Mouse (Mus musculus) adrenal gland, postnatal 36 days (tissue): ENCODE results near the gene Sh3rf3. TPM values are rescaled to one million over a fixed set of nuclear protein-coding genes. Genes with fewer than 3 reads are reported as not detected.

Experiments
- DNase-seq, 2 experiments: peaks; one replicate each; pipeline ENCODE4 v3.0.0; 2021; ENCODE audit warnings: mixed read lengths in 1 of 2
- total RNA-seq, 2 experiments: library from RNA; stranded (reverse); gene quantifications; 2 replicates each; pipeline ENCODE4 v1.2.3; 2021

Sh3rf3 gene
- total RNA-seq, 2 experiments from 2014 or later, result 0.86 to 0.95 TPM

DNA sequence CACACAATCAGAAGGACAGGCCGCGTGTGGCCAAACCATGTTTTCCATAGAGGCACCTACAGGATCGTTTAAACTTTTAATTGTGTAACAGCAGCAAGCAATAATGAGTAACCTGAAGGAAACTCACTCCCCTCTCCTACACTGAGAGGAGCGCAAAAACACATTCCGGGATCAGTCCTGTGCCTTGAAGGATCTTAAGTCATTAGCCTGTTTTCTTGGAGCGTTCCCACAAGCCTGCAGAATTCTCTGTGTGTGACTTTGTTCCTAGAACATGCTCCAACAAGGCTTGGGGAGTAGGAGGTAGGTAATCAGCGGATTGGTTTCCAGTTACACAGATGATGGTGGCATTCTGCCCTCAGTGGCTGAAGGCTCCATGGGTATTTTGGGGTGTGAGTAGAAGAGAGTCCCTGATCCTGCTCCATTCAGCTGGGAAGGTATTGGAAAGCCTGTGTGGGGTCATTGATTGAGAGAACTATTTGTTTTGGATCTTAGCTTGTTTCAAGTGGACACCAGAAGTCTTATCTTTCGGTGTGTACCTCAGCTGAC lies 108.6 kb downstream of the Sh3rf3 start:
- no peak for DNase-seq

DNA sequence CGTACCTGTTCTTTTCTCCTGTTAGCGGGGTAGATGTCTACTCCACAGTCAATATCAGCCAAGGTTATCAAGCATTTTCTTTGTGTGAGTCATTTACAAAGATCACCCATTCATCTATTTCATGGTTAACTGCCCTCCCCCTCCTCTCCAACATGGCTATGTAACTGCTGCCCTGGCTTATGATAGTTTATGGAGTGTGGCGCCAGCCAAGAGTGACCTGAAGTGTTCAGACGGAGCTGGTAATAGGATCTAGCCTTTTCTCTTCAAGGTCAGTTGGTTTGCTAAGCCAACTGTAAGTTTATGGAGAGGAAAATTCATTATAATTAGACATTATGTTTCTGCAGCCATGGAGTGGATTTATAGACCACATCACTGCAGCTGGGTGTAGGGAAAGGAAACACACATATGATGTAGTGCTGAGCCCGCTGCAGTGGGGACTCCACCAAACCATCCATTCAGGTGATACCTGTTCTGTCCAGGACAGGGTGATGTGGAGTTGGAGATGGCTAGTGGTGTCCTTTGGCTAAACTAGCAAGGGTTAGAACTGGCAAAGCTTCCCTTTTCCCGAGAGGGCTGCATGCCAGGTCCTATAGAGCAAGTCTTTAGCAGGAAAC lies 109.2 kb downstream of the Sh3rf3 start:
- DNase-seq, result no peak

- DNase-seq, result no peak
Observed at GRCm38 (mm10) chr10:58922993-58923392, 109.8 kb downstream of the Sh3rf3 start.

DNA sequence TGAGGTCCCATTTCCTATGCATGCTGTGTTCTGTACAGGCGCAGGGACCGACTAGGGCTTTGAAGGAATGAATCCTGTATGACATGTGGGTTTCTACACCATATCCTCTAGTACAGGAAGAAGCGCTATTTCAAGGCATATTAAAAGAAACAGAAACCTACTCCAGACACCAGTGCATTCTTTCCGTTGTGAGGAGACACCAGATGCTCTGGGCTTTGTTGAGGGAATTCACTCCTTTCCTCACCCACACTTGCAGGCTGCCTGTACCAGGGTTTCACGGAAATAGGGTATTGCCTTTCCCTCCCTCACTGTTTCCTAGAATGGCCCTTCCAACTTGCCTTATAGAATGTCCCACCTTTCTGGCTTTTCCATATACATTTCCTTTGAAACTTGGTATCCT lies 113.4 kb downstream of the Sh3rf3 start:
- no peak for DNase-seq

- DNase-seq, result no peak
Observed at GRCm38 (mm10) chr10:58928952-58929442, 115.8 kb downstream of the Sh3rf3 start.

GRCm38 (mm10) chr10:58932151-58932773 lies 119.1 kb downstream of the Sh3rf3 start:
- DNase-seq, result no peak

- DNase-seq, result no peak
Observed at GRCm38 (mm10) chr10:58935606-58936005, 122.4 kb downstream of the Sh3rf3 start.

DNA sequence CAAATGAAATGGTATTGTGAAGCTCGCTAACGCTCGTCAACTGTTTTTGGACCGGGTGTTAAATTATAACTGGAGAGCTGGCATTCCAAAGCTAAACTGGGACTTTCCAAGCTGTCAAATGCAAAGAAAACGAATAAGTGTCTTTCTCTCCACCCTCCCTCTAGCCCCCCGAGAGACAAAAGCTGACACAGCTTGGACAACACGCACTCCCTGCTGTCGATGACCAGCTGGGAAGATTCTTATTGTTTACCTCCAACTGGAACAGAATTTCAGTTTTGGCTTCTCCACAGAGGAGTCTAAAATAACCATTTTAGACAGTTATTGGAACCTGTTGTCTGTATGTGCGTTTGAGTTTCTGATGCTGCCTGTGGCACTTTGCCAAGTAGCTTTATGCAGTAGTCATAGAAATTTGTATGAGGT lies 123.3 kb downstream of the Sh3rf3 start:
- DNase-seq, result no peak

DNA sequence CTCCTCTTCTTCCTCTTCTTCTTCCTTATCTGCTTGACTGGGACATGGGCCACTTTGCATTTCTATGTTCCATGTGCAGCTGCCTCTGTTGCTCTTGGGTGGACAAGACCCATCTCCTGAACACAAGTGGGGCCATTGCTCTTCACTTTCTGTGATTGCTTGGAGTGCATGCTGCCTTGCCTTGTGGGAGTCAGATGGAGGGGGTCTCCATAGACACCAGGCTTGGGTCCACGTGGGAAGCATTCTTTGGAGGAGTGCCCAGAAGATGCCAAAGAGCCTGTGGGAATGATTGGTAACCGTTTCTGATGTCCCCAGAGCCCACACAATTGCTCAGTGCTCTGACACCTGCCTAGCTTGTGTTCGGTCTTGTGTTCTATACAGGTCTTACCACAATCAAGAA lies 124.4 kb downstream of the Sh3rf3 start:
- no peak for DNase-seq

- DNase-seq, result no peak
Observed at GRCm38 (mm10) chr10:58942819-58943218, 129.7 kb downstream of the Sh3rf3 start.

DNA sequence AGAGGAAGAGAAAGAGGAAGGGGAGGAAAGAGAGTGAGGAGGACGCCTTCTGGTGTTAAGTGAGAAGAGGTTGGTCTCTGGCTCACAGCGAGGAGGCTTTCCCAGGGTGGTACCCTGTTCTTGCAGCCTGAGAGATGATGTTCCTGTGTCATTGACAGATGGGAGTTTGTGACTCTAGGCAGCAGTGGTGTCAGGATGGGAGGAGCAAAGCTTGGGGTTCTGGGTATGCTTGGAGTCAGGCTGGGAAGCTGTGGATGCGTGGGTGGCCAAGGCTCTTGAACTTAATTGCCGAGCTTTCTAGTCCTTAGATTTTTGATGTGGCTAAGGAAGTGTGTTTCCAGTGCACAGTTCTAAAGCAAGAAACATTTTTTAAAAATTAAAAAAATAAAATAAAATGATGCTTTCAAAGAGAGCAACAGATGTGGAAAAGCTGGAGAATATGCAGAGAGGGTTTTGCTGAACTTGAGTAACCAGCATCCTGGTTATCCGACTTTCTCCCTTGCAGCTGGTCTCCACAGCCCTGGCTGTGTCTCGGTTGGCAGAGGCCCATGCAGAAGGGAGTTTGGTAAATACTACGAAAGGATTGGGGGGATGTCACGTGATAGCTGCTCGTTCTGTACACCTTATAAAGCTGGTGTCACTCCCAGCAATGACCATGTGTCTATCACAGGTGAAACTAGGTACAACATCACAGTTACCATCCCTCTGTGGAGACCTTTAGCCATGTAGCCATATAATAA lies 130.7 kb downstream of the Sh3rf3 start:
- no peak for DNase-seq

DNA sequence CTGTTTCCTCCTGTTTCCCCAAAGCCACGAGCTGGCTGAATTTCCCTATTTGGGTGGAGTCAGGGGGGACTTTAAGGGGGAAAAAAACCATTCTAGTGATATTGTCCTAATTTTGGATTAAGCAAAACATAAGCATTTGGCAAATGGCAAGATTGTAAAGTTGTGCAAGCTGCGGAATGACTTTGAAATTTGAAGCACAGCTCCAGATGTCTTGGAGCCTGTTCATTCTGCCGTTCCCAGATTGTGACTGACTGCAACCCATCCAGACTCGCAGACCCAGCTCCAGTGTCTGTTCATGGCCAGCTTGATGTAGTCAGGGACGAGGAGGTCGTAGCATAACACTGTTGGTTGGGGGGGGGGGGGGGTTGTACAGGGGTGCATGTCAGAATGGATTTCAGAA lies 131.8 kb downstream of the Sh3rf3 start:
- no peak for DNase-seq

DNA sequence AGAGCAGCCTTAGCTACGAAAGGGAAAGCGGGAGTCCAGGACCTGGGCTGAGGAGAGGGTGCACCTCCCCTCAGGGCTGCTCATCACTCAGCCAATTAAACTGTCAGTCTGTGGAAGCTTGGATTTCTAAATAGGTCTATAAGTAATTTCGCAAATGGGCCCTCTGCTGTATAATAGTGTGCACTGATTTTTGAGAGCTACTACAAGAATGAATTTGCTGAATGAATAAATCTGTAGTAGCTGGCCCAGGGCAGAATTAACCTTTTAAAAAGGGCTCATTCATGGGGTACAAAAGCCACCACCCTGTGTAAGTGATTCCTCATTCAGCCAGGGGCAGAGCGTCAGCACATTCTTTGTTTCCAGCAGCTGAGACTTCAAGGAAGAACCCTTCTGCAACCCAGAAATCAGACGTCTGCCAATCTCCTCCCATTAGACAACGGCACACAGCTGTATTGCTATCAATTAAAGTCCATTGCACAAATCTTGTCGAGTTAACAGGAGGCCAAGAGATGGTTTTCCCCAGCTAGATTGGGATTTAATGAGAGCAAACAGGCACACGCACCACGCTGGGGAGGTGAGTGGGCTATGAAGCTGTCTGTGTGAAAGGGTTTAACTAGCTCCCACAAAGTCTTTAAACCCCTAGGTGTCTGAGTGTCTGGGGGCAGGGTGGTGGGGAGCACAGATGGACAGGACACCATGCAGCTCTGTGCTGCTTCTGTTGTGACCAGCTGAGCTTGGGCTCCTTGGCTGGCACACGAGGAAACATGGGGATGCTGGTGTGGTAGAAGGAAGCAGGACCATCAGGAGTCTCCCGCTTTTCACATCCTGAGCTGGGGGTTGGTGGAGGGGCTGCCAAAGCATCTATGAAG lies 136.8 kb downstream of the Sh3rf3 start:
- DNase-seq, result no peak

DNA sequence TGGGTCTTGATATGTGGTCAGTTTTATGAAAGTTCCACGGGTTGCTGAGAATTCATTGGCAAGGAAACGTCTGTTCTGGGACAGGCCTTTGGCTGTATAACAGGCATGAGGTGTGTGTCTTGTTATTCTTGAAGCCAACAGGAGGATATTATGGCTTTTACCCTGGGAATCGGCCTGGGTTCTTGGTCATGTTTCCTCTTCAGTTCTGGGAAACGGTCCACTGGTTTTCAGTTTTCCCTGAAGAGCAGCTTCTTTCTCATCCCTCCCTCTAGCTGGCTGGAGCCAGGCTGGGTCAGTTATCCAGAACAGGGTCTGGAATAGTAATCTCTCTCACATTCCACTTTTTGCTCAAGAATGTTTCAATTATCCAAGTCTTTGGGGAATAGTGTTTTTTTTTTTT lies 147.0 kb downstream of the Sh3rf3 start:
- no peak for DNase-seq

- no peak for DNase-seq
Observed at GRCm38 (mm10) chr10:58968236-58968635, 155.1 kb downstream of the Sh3rf3 start.

GRCm38 (mm10) chr10:58969351-58969750 lies 156.2 kb downstream of the Sh3rf3 start:
- DNase-seq, result no peak

- no peak for DNase-seq
Observed at GRCm38 (mm10) chr10:58972115-58972514, 159.0 kb downstream of the Sh3rf3 start.

GRCm38 (mm10) chr10:58974138-58974537 lies 161.0 kb downstream of the Sh3rf3 start:
- DNase-seq, result no peak

GRCm38 (mm10) chr10:58979320-58979959 lies 166.3 kb downstream of the Sh3rf3 start:
- DNase-seq, result no peak

DNA sequence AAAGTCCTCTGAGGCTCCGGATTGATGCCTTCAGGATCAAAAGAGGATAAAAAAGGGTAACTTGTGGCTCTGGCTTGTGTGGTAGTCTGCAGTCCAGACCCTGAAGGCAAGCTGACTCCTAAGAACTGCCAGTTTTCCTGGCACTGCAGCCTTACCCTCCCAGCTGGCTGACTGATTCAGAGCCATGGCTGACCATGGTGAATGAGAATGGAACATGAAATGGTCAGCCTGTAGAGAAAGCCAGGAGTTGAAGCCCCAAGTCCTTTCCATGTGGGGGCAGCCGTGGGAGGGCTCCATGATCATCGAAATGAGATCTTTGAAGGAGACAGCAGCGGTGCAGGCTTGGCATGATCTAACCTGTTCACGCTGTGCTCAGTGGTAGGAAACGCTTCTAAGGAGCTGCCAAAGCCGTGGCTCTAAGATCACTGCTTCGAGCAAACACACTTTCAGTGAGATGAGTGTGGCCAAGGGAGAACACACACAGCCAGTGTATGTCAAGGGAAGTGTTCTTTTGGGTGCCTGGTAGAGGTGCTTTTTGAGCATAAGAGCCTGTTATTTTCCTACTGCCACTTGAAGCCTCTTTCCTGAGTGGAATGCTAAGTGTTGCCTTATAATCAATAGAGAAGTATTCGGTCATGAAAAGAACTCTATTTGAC lies 168.6 kb downstream of the Sh3rf3 start:
- DNase-seq, result no peak
